ENCODE assay signal across 10 mouse cellular contexts in the genomic region with DNA sequence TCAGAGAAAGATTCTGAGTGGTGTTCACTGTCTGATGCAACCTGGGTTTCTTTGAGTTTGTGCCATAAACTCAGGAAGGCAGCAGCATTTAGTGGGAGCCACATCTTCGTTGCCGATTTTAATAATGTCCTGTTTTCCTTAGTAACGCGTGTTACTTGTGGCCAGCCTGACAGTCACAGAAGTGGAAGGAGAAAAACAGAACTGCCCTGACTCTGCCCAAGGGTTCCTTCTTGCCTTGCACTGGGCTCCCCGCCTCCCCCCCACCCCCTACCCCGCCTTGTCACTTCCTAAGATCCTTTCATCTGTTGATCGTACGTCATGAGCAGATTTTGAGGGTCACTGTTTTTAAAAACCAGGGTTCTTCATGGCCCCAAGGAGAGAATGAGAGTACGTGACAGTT.
DNase-seq lines count a peak whose midpoint lies in the region; ATAC-seq and TF ChIP-seq lines count a peak whose summit lies in the region.
"Had no signal": no experiment of that assay in that cellular context is flagged by ENCODE, and none has a peak within 500 bp of the region (broad histone marks: within the 10 kb centered on the region; RNA-seq: fewer than 3 reads in every experiment).

No protein-coding gene starts in this region.

- H3K4me3 ChIP-seq in forebrain, embryonic 10.5 days = no peak overlapping the region
- H3K4me3 ChIP-seq in forebrain, embryonic 11.5 days (ENCODE audit: low read depth, low read length) = no peak overlapping the region
- no peak overlapping the region for H3K4me3 ChIP-seq in layer of hippocampus, adult 2 months
- H3K4me3 ChIP-seq in forebrain, postnatal 0 days (ENCODE audit: low read depth, low read length) = no peak overlapping the region
- H3K4me3 ChIP-seq in midbrain, embryonic 13.5 days (replicated peaks) = no peak overlapping the region
- H3K4me3 ChIP-seq: neural tube, embryonic 12.5 days had no signal

- peak overlapping the region; percentile 71 for H3K27ac ChIP-seq in forebrain, embryonic 10.5 days
- H3K27ac ChIP-seq in forebrain, embryonic 11.5 days (ENCODE audit: low read depth, low read length) = no peak overlapping the region
- peak overlapping the region; percentile 36 for H3K27ac ChIP-seq in layer of hippocampus, adult 2 months
- H3K27ac ChIP-seq in forebrain, postnatal 0 days (ENCODE audit: low read depth, low read length) = peak overlapping the region; percentile 50
- H3K27ac ChIP-seq in midbrain, embryonic 13.5 days = peak overlapping the region; percentile 89

- DNase-seq in forebrain, embryonic 10.5 days (ENCODE audit: extremely low spot score, low spot score) = no peak
- no peak for DNase-seq in forebrain, embryonic 11.5 days (ENCODE audit: low spot score)
- DNase-seq in layer of hippocampus, adult 2 months (ENCODE audit: low spot score in 2 of 2) = no peak
- DNase-seq in layer of hippocampus, postnatal 14 days (ENCODE audit: low spot score in 2 of 2) = no peak
- DNase-seq in forebrain, postnatal 0 days = no peak
- no peak for DNase-seq in gastrocnemius, postnatal 4 days (ENCODE audit: low spot score in 2 of 2)
- DNase-seq in layer of hippocampus, postnatal 10 days (ENCODE audit: low spot score in 2 of 2) = no peak
- DNase-seq: kidney, adult 9 months had no signal

- H3K4me1 ChIP-seq in forebrain, embryonic 10.5 days = peaks cover 63% of the 10 kb centered on the region
- peaks cover 20% of the 10 kb centered on the region for H3K4me1 ChIP-seq in forebrain, embryonic 11.5 days (replicated peaks; ENCODE audit: control insufficient read depth, insufficient read depth, low read length)
- H3K4me1 ChIP-seq in forebrain, postnatal 0 days (ENCODE audit: insufficient read depth) = peaks cover 17% of the 10 kb centered on the region
- peaks cover 77% of the 10 kb centered on the region for H3K4me1 ChIP-seq in midbrain, embryonic 13.5 days (replicated peaks)

- no peak for TF ChIP-seq CTCF in layer of hippocampus, adult 2 months (conservative IDR thresholded peaks at IDR 0.05)
- no peak for TF ChIP-seq CTCF in forebrain, postnatal 0 days (IDR thresholded peaks at IDR 0.05; ENCODE audit: low read depth)

- no peaks in the 10 kb centered on the region for H3K9me3 ChIP-seq in forebrain, embryonic 10.5 days
- no peaks in the 10 kb centered on the region for H3K9me3 ChIP-seq in forebrain, embryonic 11.5 days (ENCODE audit: control insufficient read depth, low read length)
- no peaks in the 10 kb centered on the region for H3K9me3 ChIP-seq in forebrain, postnatal 0 days (ENCODE audit: low read length)
- H3K9me3 ChIP-seq in midbrain, embryonic 13.5 days = no peaks in the 10 kb centered on the region
- H3K9me3 ChIP-seq: neural tube, embryonic 12.5 days had no signal

- ATAC-seq in forebrain, embryonic 11.5 days (replicated peaks; ENCODE audit: low FRiP score) = no peak
- no peak for ATAC-seq in forebrain, postnatal 0 days
- ATAC-seq in midbrain, embryonic 13.5 days = no peak

- H3K36me3 ChIP-seq in forebrain, embryonic 10.5 days (replicated peaks) = peaks cover 83% of the 10 kb centered on the region
- peaks cover 2% of the 10 kb centered on the region; the same call in 1 of the 2 replicates for H3K36me3 ChIP-seq in forebrain, embryonic 11.5 days (ENCODE audit: control insufficient read depth, insufficient read depth, low read length)
- H3K36me3 ChIP-seq in forebrain, postnatal 0 days (ENCODE audit: insufficient read depth) = no peaks in the 10 kb centered on the region
- H3K36me3 ChIP-seq in midbrain, embryonic 13.5 days = peaks cover 40% of the 10 kb centered on the region

- H3K4me2 ChIP-seq in forebrain, embryonic 11.5 days (ENCODE audit: low read depth, low read length, severe bottlenecking) = no peak overlapping the region
- H3K4me2 ChIP-seq in forebrain, postnatal 0 days (ENCODE audit: low read depth) = no peak overlapping the region
- no peak overlapping the region for H3K4me2 ChIP-seq in midbrain, embryonic 13.5 days (replicated peaks)
- H3K4me2 ChIP-seq: neural tube, embryonic 12.5 days had no signal

- WGBS in forebrain, embryonic 10.5 days = 87% methylated on average over 9 of the region's 9 CpGs
- 78% methylated on average over 9 of the region's 9 CpGs for WGBS in forebrain, embryonic 11.5 days
- WGBS in forebrain, postnatal 0 days = 75% methylated on average over 9 of the region's 9 CpGs
- 82% methylated on average over 9 of the region's 9 CpGs for WGBS in midbrain, embryonic 13.5 days

- no peaks in the 10 kb centered on the region for H3K27me3 ChIP-seq in forebrain, embryonic 10.5 days (ENCODE audit: poor library complexity, severe bottlenecking)
- H3K27me3 ChIP-seq in forebrain, embryonic 11.5 days (ENCODE audit: control insufficient read depth, insufficient read depth, low read length) = no peaks in the 10 kb centered on the region
- no peaks in the 10 kb centered on the region for H3K27me3 ChIP-seq in forebrain, postnatal 0 days (ENCODE audit: insufficient read depth, low read length)
- no peaks in the 10 kb centered on the region for H3K27me3 ChIP-seq in midbrain, embryonic 13.5 days
- H3K27me3 ChIP-seq: neural tube, embryonic 12.5 days had no signal

- H3K9ac ChIP-seq in forebrain, embryonic 11.5 days (ENCODE audit: low read length) = no peak overlapping the region
- H3K9ac ChIP-seq in forebrain, postnatal 0 days = no peak overlapping the region
- H3K9ac ChIP-seq in midbrain, embryonic 13.5 days (replicated peaks) = no peak overlapping the region
- H3K9ac ChIP-seq: neural tube, embryonic 12.5 days had no signal
